Mouse (Mus musculus) embryonic facial prominence, embryonic 14.5 days (tissue): ENCODE measurements around the gene Fam69a. TPM values are rescaled to one million over a fixed set of nuclear protein-coding genes. Genes with fewer than 3 reads are reported as not detected.
A peak's percentile ranks its signal among the peaks of the same experiment; 100 is the strongest.

Experiments
- ATAC-seq: fragments of 200-750 bp; cut with Nextera tagmentation; 2 replicates; pipeline ENCODE4 v1.8.0; 2017; ENCODE audit warnings: low read depth, moderate number of reproducible peaks, moderate TSS enrichment
- DNase-seq: peaks from one replicate; pipeline ENCODE4 v3.0.0-alpha.2; 2015; ENCODE audit warnings: low spot score
- H3K27ac ChIP-seq: fragments of 300-500 bp; sonication (generic); replicated peaks from 2 replicates; pipeline ENCODE4 v1.5.1; 2014; ENCODE audit warnings: low read depth, mild to moderate bottlenecking, low read length, moderate library complexity
- H3K27me3 ChIP-seq: fragments of 300-500 bp; sonication (generic); replicated peaks from 2 replicates; pipeline ENCODE4 v1.6.1; 2014; ENCODE audit warnings: low read length; ENCODE audit not compliant: control insufficient read depth, insufficient read depth
- H3K36me3 ChIP-seq: fragments of 300-500 bp; sonication (generic); 2 replicates; pipeline ENCODE4 v1.6.1; 2014; ENCODE audit warnings: low read length, mixed read lengths; ENCODE audit not compliant: control insufficient read depth, insufficient read depth
- H3K4me1 ChIP-seq: fragments of 300-500 bp; sonication (generic); 2 replicates; pipeline ENCODE4 v1.6.1; 2014; ENCODE audit warnings: antibody characterized with exemption, low read length; ENCODE audit not compliant: control insufficient read depth, insufficient read depth
- H3K4me2 ChIP-seq: fragments of 300-500 bp; sonication (generic); 2 replicates; pipeline ENCODE4 v1.6.1; 2014; ENCODE audit warnings: low read depth, mild to moderate bottlenecking, low read length, moderate library complexity, mixed read lengths
- H3K4me3 ChIP-seq: fragments of 300-500 bp; sonication (generic); 2 replicates; pipeline ENCODE4 v1.5.1; 2014; ENCODE audit warnings: low read depth, mild to moderate bottlenecking, low read length
- H3K9ac ChIP-seq: fragments of 300-500 bp; sonication (generic); 2 replicates; pipeline ENCODE4 v1.6.1; 2014; ENCODE audit warnings: low read depth, mild to moderate bottlenecking, low read length, moderate library complexity, mixed read lengths
- H3K9me3 ChIP-seq: fragments of 300-500 bp; sonication (generic); 2 replicates; pipeline ENCODE4 v1.6.1; 2016; ENCODE audit warnings: low read length; ENCODE audit not compliant: control insufficient read depth
- WGBS: fragments of 180-500 bp; shearing (Covaris S2); extraction: QIAGEN DNeasy Blood & Tissue Kit; methylation state at CpG from one replicate; pipeline ENCODE4 v1.1.7; 2014; 5-methylcytosine and 5-hydroxymethylcytosine counted together
- polyA plus RNA-seq: library from polyadenylated mRNA; unstranded; fragments of >200 nt; fragmentation: Nextera tagmentation; extraction: Ambion mirVana; gene quantifications from 2 replicates; pipeline ENCODE4 v1.2.1, GENCODE M21; 2014

Fam69a gene
- polyA plus RNA-seq, 1 experiment from 2014 or later, result 33.0 TPM

- Histone ChIP-seq H3K27me3 (no peaks in the 10 kb centered on the region), H3K4me2 (no peak overlapping the region), H3K9ac (no peak overlapping the region), H3K27ac (no peak overlapping the region), H3K9me3 (no peaks in the 10 kb centered on the region), H3K4me3 (no peak overlapping the region), H3K4me1 (no peaks in the 10 kb centered on the region), H3K36me3 (0 out of 2 replicates have a peak, but pooled peaks cover under 1% of the 10 kb centered on the region)
- DNase-seq (no peak), ATAC-seq (no peak)
- WGBS, result 44% methylated on average over 4 of the region's 4 CpGs
Measured at GRCm38 (mm10) chr5:107915280-107915679, 71.6 kb downstream of the Fam69a start.

GRCm38 (mm10) chr5:107911012-107911411 is 75.9 kb downstream of the Fam69a start:
- WGBS, result 91% methylated on average over 5 of the region's 5 CpGs
- Histone ChIP-seq H3K27me3 (no peaks in the 10 kb centered on the region), H3K9me3 (no peaks in the 10 kb centered on the region), H3K36me3 (peaks cover 43% of the 10 kb centered on the region), H3K4me3 (no peak overlapping the region), H3K27ac (no peak overlapping the region), H3K4me1 (no peaks in the 10 kb centered on the region), H3K9ac (no peak overlapping the region), H3K4me2 (no peak overlapping the region)
- ATAC-seq (no peak), DNase-seq (no peak)

GRCm38 (mm10) chr5:107910084-107910616 is 76.7 kb downstream of the Fam69a start:
- ATAC-seq, result no peak
- H3K36me3 ChIP-seq, result peaks cover 52% of the 10 kb centered on the region
- 63% methylated on average over 5 of the region's 5 CpGs for WGBS

GRCm38 (mm10) chr5:107909668-107910067 is 77.2 kb downstream of the Fam69a start:
- DNase-seq, result no peak
- no peak overlapping the region for H3K9ac ChIP-seq
- no peaks in the 10 kb centered on the region for H3K4me1 ChIP-seq
- no peak for ATAC-seq
- H3K9me3 ChIP-seq, result no peaks in the 10 kb centered on the region
- no peak overlapping the region for H3K4me2 ChIP-seq
- H3K36me3 ChIP-seq, result peaks cover 57% of the 10 kb centered on the region
- H3K27me3 ChIP-seq, result no peaks in the 10 kb centered on the region
- H3K27ac ChIP-seq, result no peak overlapping the region
- 90% methylated on average over 3 of the region's 3 CpGs for WGBS
- no peak overlapping the region for H3K4me3 ChIP-seq

More at GRCm38 (mm10) chr5:107910084-107910616, 76.7 kb downstream of the Fam69a start:
- Histone ChIP-seq H3K4me3 (no peak overlapping the region), H3K27me3 (no peaks in the 10 kb centered on the region), H3K9me3 (no peaks in the 10 kb centered on the region), H3K9ac (no peak overlapping the region), H3K4me1 (no peaks in the 10 kb centered on the region), H3K4me2 (no peak overlapping the region), H3K27ac (no peak overlapping the region)
- no peak for DNase-seq

- WGBS, result 93% methylated on average over 2 of the region's 2 CpGs
- Histone ChIP-seq H3K27ac (no peak overlapping the region), H3K27me3 (no peaks in the 10 kb centered on the region), H3K9me3 (no peaks in the 10 kb centered on the region), H3K4me3 (no peak overlapping the region), H3K4me1 (no peaks in the 10 kb centered on the region), H3K9ac (no peak overlapping the region), H3K4me2 (no peak overlapping the region), H3K36me3 (peaks cover 67% of the 10 kb centered on the region)
- no peak for ATAC-seq
- no peak for DNase-seq
Measured at GRCm38 (mm10) chr5:107908514-107909110, 78.3 kb downstream of the Fam69a start.

- Histone ChIP-seq H3K9me3 (no peaks in the 10 kb centered on the region), H3K27ac (no peak overlapping the region), H3K4me3 (no peak overlapping the region), H3K4me1 (no peaks in the 10 kb centered on the region; the same call in 1 of the 2 replicates), H3K36me3 (peaks cover 76% of the 10 kb centered on the region), H3K9ac (no peak overlapping the region), H3K4me2 (no peak overlapping the region), H3K27me3 (no peaks in the 10 kb centered on the region)
- no peak for DNase-seq
- ATAC-seq, result no peak
- 79% methylated on average over 3 of the region's 3 CpGs for WGBS
Measured at GRCm38 (mm10) chr5:107904325-107904724, 82.6 kb downstream of the Fam69a start.

- no peak for DNase-seq
- Histone ChIP-seq H3K27ac (peak overlapping the region; percentile 90), H3K36me3 (peaks cover 44% of the 10 kb centered on the region), H3K27me3 (no peaks in the 10 kb centered on the region), H3K9me3 (no peaks in the 10 kb centered on the region), H3K4me1 (no peaks in the 10 kb centered on the region; the same call in 1 of the 2 replicates), H3K4me3 (peak overlapping the region; percentile 99), H3K4me2 (peak overlapping the region; percentile 61), H3K9ac (peak overlapping the region; percentile 98)
- under 1% methylated on average over 23 of the region's 23 CpGs for WGBS
- ATAC-seq, result no peak
Measured at GRCm38 (mm10) chr5:107901014-107901615, 85.8 kb downstream of the Fam69a start.

GRCm38 (mm10) chr5:107900206-107901013 is 86.5 kb downstream of the Fam69a start, which contains the start of gene Rpl5:
Gene Rpl5, plus strand, starts transcription at chr5:107900502.
- peaks cover 37% of the 10 kb centered on the region for H3K36me3 ChIP-seq
- H3K4me2 ChIP-seq, result peak within 1 kb of the TSS; percentile 61
- 5% methylated on average over 57 of the region's 66 CpGs for WGBS
- H3K9ac ChIP-seq, result peak within 1 kb of the TSS; percentile 98
- DNase-seq (peak; percentile 98), ATAC-seq (peak; percentile 97)
- no peaks in the 10 kb centered on the region for H3K27me3 ChIP-seq
- peak within 1 kb of the TSS; percentile 99 for H3K4me3 ChIP-seq
- H3K9me3 ChIP-seq, result no peaks in the 10 kb centered on the region
- peak within 1 kb of the TSS; percentile 90 for H3K27ac ChIP-seq
- H3K4me1 ChIP-seq, result no peaks in the 10 kb centered on the region; the same call in 1 of the 2 replicates
